Mouse (Mus musculus): ENCODE data around the gene Syn3. TPM values are rescaled to one million over a fixed set of nuclear protein-coding genes. Genes with fewer than 3 reads are reported as not detected.
"Not testable (repeated sequence)": the region's sequence is repeated elsewhere in the genome, so short reads cannot be mapped to it uniquely, and the experiment has no call there.

Gene Syn3
- total RNA-seq, 1 experiment from 2014 or later: 0.37 TPM

- peak; percentile 74 for ATAC-seq (replicated peaks; ENCODE audit: low read depth, poor library complexity, severe bottlenecking)
Measured at GRCm38 (mm10) chr10:86473637-86474154, 25.0 kb downstream of the Syn3 start.

GRCm38 (mm10) chr10:86468612-86469546 is 29.8 kb downstream of the Syn3 start:
- ATAC-seq (replicated peaks; ENCODE audit: low read depth, poor library complexity, severe bottlenecking): no peak; the same call in 1 of the 2 replicates

GRCm38 (mm10) chr10:86463538-86464199 is 35.0 kb downstream of the Syn3 start:
- peak; percentile 95 for ATAC-seq (replicated peaks; ENCODE audit: low read depth, poor library complexity, severe bottlenecking)

DNA sequence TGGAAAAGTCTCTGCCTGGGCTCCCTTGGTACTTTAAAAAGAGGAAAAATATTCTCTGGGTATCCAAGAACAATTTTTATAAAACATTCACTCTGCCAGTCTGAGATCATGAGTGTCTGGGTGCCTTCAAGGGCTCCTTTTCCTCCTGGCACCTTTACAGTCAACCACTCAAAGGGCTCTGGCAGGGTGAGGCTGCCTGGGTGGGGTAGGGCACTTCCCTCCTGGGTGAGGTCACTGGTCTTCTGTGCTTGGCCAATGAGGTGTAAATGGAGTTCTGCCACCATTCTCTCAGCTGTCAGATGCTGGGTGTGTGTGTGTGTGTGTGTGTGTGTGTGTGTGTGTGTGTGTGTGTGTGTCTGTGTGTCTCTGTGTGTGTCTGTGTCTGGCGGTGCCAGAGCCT is 39.1 kb downstream of the Syn3 start:
- no peak for ATAC-seq (replicated peaks; ENCODE audit: low read depth, poor library complexity, severe bottlenecking)

GRCm38 (mm10) chr10:86457665-86458209 is 41.0 kb downstream of the Syn3 start:
- ATAC-seq (replicated peaks; ENCODE audit: low read depth, poor library complexity, severe bottlenecking): no peak

GRCm38 (mm10) chr10:86457195-86457594 is 41.5 kb downstream of the Syn3 start:
- ATAC-seq (replicated peaks; ENCODE audit: low read depth, poor library complexity, severe bottlenecking): no peak

- no peak for ATAC-seq (replicated peaks; ENCODE audit: low read depth, poor library complexity, severe bottlenecking)
Measured at GRCm38 (mm10) chr10:86455296-86456055, 43.2 kb downstream of the Syn3 start.

- peak; percentile 87 for ATAC-seq (replicated peaks; ENCODE audit: low read depth, poor library complexity, severe bottlenecking)
Measured at GRCm38 (mm10) chr10:86452326-86452995, 46.2 kb downstream of the Syn3 start.

- no peak for ATAC-seq (replicated peaks; ENCODE audit: low read depth, poor library complexity, severe bottlenecking)
Measured at GRCm38 (mm10) chr10:86451294-86451693, 47.4 kb downstream of the Syn3 start.

DNA sequence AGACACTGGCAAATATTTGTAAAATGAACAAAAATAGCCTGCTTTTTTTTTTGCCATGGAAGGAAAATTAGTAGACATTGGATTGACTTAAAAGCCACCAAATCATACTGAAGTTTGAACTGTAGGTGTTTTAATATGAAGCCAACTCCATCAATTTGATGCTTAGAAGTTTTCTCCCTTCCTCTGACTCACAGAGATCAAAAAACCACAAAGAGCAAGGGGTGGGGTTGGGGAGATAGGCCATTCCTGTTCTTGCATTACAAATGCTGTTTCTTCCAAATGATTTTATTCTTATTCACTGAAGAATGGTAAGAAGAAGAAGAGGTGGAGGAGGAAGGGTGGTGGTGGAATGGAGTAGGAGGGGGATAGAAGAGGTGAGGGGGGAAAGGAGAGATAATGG is 52.0 kb downstream of the Syn3 start:
- no peak for ATAC-seq (replicated peaks; ENCODE audit: low read depth, poor library complexity, severe bottlenecking)

GRCm38 (mm10) chr10:86445207-86445606 is 53.5 kb downstream of the Syn3 start:
- 0 out of 2 replicates have a peak, but pooled peaks have one; percentile 47 for ATAC-seq (replicated peaks; ENCODE audit: low read depth, poor library complexity, severe bottlenecking)

DNA sequence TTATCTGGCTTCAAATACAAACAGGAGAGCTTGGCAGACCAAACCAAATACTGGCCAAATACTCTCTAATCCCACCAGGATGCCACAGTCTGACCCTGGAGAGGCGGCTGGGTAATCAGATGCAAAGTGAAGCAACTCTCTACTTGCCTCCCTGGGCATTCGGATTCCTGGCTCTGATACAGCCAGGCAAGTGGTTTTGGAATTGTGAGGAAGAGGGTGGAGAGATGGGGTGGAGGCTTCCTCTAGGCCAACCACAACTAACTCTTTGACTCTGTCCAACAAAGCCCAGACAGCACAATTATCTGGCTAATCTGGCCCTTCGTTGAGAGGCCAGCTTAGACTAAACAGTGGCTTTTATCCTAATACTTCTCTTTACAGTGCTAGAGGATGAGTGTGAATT is 54.0 kb downstream of the Syn3 start:
- no peak for ATAC-seq (replicated peaks; ENCODE audit: low read depth, poor library complexity, severe bottlenecking)

GRCm38 (mm10) chr10:86441765-86442164 is 56.9 kb downstream of the Syn3 start:
- no peak for ATAC-seq (replicated peaks; ENCODE audit: low read depth, poor library complexity, severe bottlenecking)

DNA sequence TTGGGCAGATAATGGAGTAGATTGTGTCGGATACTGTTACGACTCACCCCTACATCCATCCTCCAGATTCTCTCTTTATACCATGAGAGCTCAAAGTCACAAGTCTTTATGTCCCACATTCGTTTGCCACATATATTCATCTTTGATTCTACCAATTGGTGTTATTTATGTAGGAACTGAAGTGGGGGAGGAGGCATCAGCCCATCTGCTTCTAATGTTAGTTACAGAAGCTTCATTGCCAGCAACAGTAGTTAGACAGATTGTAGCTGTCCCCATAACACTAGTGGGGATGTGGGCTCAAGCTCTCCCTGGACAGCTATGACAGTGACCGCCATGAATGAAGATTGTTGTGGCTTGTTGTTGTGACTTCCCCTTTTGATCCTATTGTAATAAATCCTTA is 59.1 kb downstream of the Syn3 start:
- ATAC-seq (replicated peaks; ENCODE audit: low read depth, poor library complexity, severe bottlenecking): no peak

GRCm38 (mm10) chr10:86437294-86437693 is 61.4 kb downstream of the Syn3 start:
- ATAC-seq (replicated peaks; ENCODE audit: low read depth, poor library complexity, severe bottlenecking): no peak

- not testable (repeated sequence) for ATAC-seq (replicated peaks; ENCODE audit: low read depth, poor library complexity, severe bottlenecking)
Measured at GRCm38 (mm10) chr10:86435006-86435405, 63.7 kb downstream of the Syn3 start.

DNA sequence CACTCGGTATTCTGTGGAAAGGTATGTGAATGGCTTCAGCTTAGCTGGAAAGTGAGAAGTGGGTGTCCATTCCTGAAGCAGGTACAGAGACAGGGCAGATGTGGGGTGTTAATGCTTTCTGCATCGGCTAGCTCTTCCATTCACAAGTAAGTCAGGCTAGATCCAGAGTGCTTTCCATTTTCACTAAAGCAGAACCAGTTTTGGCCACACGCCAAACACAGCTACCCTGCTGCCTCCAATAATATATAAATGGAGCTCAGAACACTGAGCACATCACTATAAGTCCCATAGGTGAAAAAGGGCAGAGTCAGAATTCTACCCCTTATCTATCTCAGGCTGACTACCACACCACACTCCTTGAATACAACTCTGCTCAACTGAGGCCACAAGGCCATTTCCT is 69.0 kb downstream of the Syn3 start:
- no peak for ATAC-seq (replicated peaks; ENCODE audit: low read depth, poor library complexity, severe bottlenecking)

DNA sequence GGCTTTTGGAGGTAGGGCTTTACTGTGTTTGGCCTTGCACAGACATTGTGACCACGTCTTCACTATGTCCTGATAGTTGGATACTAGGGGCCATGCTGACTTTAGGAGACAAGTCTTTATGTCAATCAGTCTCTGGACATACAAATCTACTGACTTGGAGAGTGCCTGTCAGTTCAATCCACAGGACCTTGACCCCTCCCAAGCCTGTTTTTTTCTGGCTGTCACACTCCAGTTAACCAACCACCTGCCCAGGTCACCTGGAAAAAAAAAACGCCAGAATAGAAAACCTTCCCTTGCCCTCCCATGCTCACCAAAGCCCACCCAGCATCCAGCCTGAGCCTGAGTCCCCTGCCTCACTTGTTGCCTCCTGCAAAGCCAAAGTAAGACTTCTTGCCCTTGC is 70.7 kb downstream of the Syn3 start:
- no peak for ATAC-seq (replicated peaks; ENCODE audit: low read depth, poor library complexity, severe bottlenecking)

GRCm38 (mm10) chr10:86425690-86426530 is 72.8 kb downstream of the Syn3 start:
- ATAC-seq (replicated peaks; ENCODE audit: low read depth, poor library complexity, severe bottlenecking): no peak
